Mouse (Mus musculus) testis, postnatal 10 days (tissue): ENCODE results near the gene Trmt10a.
"Not testable (repeated sequence)": the region's sequence is repeated elsewhere in the genome, so short reads cannot be mapped to it uniquely, and the experiment has no call there.

Source experiments
- DNase-seq: peaks from one replicate; pipeline ENCODE4 v3.0.0; 2021; ENCODE audit warnings: low spot score

Gene Trmt10a

DNA sequence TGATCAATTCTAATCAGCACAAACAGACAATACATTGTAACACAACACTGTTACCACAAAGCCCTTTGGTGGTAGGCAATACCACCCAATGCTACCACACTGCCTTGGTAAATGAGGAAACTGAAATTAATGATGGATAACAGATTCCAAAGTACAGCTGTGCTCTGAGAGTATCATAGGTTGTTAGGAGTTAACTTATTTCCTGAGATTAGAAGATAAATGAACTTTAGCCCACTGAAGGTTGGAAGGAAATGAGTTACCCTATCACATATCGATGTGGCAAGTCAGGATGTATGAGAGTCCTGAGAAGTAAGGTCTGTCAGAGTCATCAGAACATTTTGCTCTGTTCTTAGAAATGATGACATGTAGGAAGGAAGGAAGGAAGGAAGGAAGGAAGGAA lies 8.7 kb upstream of the Trmt10a start:
- DNase-seq, result no peak

DNA sequence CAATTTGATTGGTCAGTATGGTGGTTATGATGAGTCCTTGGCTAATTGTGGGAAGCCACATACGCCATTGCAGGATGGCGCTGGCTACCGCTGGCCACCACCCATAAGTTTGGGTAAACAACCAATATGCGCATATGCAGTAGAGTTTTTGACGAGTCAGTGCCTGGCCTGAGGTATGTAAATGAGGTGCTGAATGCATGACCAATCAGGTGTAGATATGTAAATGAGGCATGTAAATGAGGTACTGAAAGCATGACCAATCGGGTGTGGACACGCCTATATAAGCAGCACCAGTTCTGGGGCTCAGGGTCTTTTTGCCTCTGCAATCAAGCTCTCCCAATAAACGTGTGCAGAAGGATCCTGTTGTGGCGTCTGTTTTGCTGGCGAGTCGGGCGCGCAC lies 5.1 kb upstream of the Trmt10a start:
- DNase-seq, result not testable (repeated sequence)

DNA sequence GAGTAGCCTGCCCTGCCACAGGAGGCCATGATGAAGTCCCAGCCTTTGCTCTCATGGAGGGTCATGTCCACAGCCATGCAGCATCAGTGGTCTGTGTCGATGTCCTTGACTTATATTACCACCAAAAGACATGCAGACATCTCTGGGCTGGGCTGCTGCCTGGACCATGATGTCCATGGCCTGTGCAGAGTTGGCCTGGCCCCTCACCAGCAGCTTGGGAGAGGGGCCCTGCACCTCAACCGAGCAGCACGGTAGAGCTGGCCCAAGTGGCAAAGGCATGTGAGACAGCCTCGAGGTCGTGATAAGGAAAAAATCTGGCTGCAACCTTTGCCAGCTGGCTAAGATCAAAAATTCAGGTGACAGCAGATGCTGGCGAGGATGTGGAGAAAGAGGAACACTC lies 3.6 kb upstream of the Trmt10a start:
- DNase-seq, result no peak

DNA sequence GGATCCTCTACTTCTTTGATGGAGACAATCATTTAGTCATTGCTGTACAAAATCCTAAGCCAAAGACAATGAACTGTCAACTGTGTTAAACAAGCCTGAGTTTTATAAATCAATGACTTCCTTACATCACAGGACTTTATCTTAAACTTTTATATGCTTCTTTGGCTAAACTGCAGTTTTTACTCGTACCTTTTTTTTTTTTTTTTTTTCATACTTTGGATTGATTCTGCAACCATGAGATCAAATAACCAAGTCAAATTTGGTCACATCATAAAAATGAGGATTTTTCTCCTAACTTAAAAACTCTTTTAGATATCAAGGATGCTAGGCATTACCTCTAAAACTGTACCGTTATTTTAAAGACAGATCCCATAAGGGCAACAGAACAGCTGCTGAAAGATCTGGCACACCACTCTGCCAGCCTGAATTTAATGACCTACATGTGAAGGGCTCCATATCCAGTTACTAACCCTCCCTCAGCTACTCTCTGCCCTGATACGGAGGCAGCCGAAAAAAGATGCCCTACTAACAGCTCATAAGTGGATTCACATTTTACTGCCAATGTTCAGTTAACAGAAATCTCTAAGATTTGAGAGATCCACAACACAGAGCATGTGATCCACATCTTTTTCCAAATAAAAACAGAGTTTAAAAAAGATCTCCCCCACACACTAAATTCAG lies 1.1 kb upstream of the Trmt10a start:
- no peak for DNase-seq

DNA sequence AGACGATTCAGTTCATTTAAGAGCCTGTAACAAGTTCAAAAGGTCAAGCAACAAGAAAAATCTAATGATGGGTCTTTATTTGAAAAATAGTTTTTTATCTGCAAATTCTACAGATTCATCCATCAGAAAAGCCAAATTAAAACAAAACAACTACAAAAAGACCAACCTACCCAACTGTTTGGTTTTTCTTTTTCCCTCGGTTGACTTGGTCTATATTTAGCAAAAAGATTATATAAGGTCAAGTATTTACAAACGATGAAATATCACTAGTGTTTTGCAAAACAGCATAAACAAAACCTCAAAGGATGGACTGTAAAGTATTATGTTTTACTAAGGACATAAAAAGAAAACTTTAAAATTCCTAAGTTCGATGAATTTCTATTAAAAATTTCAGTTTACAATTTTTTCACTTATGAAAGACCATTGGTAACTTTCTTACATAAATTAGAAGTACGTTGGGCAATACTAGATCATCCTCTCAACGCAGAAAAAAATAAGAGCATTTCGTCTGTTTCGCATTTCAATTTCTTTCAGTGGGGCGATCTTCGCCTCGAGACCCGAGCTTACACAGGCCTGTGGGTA lies 424 bp upstream of the Trmt10a start:
- DNase-seq, result no peak

DNA sequence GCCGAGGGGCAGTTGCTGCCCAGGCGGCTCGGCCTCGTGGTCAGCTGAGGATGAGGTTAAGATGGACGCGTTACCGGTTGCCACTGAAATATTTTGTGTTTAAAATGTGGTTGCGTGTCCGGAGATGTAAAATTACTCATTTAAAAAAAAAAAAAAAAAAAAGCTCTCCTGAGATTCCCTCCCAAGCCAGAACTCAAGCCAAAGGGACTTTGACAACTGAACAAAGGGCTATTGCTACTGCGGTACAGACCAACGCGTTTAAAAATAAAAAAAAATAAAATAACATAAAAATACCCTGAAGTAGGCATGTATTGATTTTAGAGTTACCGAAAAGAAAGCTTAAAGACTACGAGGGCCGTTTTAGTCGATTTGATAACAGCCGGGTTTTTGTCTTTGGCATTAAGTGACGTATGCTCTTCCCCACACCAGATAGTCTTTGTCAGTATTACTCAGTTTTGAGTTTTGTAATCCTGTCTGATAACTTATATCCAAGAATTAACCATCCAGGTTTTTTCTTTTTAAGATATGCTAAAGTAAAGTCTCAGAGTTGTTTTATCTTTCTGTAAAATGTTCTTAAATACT lies 903 bp downstream of the Trmt10a start:
- DNase-seq, result no peak

DNA sequence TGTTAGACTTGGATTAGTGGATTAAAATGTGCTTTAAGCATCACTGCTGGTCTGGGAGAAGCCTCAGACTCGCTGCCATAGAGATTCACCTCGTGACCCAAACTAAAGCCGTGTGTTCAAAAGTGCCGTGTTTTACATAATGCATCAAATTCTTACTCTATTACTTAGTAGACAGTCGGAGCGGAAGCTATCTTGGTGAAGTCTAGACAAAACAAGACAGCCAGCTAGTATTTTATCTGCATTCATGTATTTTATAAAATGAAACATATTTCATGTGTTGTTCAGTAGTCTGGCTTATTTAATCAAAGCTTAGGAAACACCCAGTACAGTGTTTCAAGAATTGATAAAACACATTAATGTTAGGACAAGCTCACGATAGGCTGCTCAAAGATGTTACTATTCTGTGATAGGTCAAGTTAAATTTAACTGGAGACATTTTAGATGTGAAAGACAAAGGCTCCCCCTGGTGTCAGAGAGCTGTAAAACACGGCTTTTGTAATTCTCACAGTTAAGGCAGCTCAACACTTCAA lies 1.5 kb downstream of the Trmt10a start, which contains the start of gene Mttp:
Gene Mttp (minus strand): TSS at position 327 of the 530 bp plus-strand sequence.
- DNase-seq, result peak; percentile 79

DNA sequence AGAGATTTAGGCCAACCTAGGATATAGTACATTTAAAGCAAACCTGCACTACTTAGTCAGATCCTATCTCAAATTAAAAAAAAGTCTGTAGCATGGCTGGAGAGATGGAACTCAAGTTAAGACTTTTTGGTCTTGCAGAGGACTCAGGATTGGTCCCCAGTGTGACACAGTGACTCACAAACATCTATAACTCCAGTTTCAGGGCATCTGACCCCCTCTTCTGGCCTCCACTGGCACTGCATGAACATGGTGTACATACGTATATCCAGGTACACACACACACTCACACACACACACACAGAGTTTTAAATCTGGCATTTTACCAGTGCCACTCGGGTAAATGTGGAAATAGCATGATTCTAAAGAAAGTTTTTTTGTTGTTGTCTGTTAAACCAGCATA lies 5.6 kb downstream of the Trmt10a start:
- DNase-seq, result no peak

DNA sequence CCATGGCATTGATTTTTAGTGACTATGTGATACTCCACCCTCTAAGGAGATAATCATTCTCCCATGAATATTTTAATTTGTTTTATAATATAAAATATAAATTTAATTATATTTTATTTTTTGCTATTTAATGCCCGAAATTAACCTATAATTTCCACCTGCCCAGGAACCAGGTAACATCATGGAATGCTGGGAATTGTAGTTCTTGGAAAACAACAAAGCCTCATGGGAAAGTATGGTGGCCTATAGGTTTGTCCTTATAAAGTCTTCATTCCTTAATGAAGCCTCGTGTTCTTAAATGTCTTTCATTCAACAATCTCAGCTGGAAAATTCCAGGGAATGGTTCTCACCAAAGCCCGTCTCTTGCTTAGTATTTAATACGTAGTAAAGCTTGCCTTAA lies 11.8 kb downstream of the Trmt10a start:
- no peak for DNase-seq

DNA sequence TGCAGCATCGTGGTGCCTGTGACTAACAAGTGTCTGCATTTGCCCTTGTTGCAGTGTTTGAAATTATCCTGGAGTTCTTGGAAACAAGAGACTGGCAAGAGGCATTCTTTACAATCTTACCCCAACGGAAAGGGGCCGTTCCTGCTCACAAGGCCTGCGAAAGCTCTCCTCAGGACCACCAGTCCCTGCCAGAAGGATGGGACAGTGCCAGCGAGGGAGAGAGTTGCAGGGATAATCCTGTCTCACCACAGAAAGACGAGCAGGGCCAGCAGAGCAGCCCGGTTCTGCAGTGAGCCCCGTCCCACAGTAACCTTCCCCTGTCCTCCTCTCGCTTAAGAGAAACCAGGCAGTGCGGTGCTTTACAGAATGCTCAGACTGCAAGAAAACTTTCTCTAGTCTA lies 13.4 kb downstream of the Trmt10a start:
- DNase-seq, result no peak

DNA sequence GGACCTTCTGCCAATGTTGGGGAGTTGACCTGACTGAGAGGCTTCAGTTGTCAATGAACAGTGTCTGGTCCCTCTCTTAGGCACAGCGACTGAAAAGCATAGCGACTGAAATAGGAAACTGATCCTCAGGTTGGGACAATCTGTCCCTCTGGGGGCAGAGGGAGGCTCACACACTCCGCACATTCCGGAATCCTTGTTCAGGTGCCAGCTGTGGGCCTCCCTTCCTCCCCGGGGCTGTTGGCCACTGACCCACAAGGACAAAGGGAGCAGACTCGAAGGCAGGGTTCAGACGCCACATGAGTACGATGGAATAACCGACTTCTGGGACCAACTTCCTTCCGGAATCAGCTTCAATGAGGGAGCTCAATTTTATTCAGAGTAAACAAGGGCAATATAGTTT lies 18.4 kb downstream of the Trmt10a start:
- DNase-seq, result no peak

DNA sequence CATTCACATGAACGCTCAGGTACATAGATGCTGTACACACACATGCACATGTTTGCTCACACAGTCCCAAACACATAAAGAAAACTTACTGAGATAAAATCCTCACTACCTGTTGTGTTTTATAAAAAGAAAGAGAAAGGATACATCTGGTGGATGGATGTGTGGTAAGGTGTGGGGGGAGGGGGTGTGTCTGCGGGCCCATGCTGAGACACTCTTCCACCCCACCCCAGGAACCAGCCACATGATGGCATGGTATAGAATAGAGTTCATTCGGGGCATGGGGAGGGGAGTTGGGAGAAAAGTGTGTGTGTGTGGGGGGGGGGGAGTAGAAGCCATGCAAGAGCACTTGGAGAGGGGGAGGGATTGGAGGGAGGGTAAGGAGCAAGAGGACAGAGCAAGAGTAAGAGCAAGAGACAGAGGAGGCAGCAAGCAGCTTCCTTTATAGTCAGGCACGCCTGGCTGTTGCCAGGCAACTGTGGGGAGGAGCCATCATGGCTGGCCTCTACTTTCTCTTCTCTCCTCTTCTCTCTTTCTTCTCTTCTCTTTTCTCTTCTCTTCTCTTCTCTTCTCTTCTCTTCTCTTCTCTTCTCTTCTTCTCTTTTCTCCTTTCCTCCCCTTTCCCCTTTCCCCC lies 19.4 kb downstream of the Trmt10a start:
- DNase-seq, result no peak

DNA sequence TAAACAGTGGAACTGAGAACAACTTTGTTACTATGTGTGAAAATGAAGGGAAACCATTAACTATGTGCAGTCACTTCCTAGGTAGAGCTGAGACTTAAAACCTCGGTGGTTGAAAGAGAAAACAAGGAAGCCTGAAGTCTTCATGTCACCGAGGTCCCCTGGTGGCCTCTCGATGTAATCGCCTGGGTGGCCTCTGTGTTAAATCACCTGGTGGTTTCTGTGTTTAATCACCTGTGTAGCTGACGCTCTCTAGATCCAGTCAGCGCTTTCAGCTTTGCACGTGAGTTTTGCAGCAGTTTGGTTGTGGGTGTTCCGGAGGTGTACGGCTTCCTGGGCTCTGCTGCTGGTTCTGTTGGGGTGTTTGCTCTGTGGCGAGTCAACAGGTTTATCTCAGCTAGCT lies 30.0 kb downstream of the Trmt10a start:
- DNase-seq, result no peak

DNA sequence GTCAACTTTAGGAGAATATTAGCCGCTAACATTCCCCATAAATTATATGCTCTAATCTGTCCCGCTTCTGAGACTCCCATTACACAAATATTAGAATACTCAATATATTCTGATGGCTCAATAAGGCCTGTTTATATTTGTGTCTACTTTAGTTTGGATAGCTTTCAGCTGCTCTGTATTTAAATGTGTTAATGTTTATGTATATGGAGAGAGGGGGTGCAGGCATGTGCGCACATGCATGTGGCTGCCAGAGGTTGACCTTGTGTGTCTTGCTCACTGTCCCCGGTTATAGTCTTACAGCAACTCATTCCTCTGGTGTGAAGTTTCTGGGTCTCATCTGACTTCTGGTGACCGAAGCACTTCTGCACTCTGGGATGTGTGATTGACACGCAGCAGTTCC lies 32.3 kb downstream of the Trmt10a start:
- no peak for DNase-seq

DNA sequence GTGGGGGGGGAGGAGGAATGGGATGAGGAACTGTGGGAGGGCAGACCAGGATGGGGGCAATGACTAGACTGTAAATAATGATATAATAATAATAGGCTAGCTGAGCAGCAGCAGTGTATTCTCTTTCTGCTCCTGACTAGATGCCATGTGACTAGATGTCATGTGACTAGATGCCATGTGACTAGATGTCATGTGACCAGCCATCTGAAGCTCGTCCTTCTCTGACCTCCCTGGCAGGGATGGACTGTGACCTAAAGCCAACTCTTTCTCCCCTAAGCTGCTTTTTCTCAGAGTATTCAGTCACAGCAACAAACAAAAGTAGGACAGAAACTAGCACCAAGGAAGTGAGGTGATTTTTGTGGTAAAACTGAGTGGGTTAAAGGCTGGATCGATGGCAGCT lies 38.8 kb downstream of the Trmt10a start:
- DNase-seq, result no peak

DNA sequence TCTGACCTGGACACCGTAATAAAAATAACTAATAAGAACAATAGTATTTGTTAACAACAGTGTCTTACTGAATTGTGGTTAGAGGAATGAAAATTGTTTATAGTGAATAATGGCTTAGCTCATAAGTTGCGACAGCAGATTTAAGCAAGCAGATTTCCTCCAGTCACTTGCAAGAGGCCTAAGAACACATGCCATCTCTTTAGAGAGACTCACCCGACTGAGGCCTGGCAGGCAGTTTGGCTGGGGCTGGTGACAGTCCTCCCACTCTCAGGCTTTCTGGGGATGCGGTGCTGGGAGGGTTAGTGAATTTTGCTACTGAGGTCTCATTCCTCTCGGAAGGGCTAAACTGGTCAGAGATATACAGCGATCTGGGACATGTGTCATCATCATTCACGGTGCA lies 40.1 kb downstream of the Trmt10a start:
- no peak for DNase-seq

DNA sequence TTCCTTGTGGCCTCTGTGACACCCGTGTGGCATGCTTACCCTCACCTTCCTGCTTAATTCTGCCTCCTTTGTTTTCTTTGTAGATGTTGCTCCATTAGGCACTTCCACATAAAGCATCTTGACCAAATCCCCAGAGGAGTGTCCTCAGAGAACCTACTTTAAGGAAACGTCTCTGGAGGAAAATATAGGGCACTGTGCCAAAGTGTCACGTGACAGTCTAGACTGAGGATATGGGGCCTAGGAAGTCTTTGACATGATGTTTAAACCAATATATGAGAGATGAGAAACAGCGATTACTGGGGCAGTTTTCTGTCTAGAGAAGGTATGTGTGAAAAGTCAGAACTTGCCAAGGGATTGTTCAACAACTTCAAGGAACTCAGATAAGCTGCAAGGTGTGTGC lies 42.0 kb downstream of the Trmt10a start:
- no peak for DNase-seq

DNA sequence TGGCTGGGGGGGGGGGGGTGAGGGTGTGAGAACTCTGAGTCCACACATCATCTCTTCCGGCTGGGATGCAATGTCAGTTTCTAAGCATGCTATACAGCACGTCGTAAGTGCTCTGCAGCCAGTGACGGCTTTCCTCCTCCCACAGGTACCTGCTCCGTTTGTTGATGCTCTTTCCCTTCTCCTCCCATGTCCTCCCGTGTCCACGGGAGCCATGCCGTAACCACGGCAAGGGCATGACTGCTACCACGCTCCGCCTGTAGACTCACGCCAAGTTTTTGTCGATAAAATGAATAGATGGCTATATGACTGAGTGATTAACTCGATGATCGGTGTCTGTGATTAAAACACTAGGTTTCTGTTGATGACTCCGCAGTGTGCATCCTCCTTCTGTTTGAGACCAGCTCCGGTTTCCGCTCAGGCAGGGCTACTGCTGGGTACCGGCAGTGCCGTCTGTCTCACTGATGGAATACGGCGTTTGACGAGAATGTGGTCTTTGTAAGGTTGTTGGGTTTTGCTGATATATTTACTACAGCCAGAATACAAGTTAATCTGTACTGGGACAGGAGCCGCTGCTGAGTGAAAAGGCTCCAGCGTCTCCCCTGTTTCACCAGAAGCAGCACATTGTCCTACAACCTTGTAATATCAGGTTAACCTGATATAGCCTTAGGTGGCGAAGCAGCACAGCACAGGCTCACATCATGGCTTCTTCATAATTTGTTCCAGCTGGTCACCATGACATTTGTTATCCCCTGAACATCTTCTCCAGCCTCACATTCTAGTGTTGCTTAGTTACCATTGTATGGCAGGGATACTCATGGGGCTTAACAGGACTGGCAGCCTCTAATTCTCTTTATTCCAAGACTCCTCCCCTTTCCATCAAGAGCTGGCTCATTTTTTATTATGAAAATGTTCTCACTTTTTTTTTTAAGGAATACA lies 43.0 kb downstream of the Trmt10a start:
- DNase-seq, result no peak

DNA sequence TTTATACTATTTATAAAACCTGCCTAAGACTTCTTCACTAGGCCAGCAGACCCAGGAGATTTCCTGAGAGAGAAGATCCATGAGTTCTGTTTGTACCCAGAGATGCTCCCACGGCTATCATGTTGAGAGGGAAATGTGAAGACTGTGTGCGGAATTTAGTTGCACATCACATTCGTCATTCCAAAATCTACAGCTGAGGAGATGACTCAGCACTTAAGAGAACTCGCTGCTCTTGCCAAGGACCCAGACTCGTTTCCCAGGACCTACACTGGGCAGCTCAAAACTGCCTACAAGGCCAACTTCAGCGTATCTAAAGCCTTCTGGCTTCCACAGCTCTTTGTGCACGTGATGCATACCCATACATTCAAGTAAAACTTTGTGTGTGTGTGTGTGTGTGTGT lies 49.0 kb downstream of the Trmt10a start:
- no peak for DNase-seq

DNA sequence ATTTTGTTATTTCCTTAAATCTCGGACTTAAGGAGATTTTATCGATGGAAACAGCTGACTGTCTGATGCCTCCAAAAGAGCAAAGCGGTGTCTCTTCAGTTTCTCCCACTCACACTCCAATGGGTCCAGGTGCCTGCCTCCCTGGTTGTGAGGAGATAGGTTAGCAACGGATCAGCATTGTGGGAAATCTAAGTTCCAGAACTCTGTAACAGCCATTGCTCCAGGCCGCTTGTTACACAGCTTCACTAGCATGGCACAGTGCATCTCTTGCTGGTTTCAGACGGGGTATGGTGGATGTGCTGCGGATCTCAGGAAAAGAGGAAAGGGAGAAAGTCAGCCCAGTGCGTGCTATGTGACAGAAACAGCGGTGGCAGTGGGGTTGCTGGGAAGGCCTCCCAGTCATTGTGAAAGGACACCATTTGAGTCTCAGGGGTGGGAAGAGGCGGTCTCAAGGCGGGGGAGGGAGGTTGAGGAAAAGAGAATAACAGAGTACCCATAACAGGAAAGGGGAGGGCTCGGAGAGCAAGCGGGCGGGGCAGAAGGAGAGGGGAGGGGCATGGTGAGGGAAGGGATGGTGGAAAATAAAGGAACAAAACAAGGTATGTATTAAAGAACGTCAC lies 50.5 kb downstream of the Trmt10a start, which contains the start of gene 4930579F01Rik:
Gene 4930579F01Rik (minus strand): TSS at position 143 of the 620 bp plus-strand sequence.
- DNase-seq, result no peak

DNA sequence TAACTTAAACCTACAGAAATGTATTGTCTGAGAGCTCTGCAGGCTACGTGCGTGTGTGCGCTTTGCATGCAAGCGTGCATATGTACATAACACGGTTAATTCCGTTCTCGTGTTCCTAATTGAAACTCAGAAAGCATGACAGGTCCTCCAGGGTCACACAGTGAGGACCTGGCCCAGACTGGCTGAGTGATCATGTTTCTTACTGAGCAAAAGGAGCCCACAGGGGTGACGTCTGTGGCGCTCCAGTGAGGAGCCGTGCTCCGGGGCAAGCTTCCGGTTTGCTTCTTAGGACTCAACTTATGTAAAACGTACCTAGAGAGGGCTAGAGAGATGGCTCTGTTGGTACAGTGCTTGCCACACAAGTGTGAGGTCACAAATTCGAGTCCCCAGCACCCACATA lies 53.8 kb downstream of the Trmt10a start:
- DNase-seq, result no peak
